Mouse (Mus musculus): Measurements from ENCODE around the gene Stx2.

Stx2 gene

DNA sequence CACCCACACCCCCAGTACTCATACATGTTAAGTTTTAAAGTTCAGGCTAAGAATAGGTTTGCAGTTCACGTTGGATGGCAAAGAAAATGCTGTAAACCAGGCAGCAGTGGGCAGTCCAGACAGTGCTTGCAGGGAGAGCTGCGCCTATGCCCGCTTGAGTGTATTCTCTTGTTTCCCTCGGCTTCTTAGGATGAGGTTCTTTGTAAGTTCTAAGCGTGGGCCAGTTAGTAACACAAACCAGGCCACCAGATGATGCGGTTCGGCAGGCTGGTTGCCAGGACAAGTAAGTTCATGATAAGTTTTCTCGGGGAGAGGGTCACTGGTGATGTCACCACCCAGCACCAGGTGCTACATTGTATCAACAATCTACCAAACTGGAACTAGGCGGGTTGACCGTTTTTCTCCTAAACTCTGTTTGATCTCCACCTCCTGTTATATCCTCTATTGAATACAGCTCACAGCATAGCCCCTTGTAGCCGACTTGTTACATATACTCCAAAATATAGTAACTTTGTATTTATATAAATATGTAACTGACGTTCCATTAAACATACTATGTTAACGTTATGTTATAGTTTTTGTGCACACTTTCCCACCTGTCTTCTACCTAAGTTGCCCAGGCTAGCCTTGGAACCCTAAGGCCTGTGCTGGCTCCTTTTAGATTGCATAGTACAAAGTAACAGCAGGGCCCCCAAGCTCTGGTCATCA, 10.6 kb upstream of the Stx2 start:
- ChIA-PET POLR2A (interaction anchor here in 3 of 4 experiments (0.6 to 4.2 kb wide), 28 partner anchors 10 to 1436 kb away, joined by 3 to 83 read pairs (median 5); partner anchors contain the start of genes Stx2 (in 3 of the 3) and Mmp17 (in 1 of the 3)), CTCF (interaction anchor here in 2 of 4 experiments (0.5 to 1.1 kb wide), 5 partner anchors 11 to 250 kb away, joined by 3 to 4 read pairs (median 3); no protein-coding TSS in a partner anchor)

DNA sequence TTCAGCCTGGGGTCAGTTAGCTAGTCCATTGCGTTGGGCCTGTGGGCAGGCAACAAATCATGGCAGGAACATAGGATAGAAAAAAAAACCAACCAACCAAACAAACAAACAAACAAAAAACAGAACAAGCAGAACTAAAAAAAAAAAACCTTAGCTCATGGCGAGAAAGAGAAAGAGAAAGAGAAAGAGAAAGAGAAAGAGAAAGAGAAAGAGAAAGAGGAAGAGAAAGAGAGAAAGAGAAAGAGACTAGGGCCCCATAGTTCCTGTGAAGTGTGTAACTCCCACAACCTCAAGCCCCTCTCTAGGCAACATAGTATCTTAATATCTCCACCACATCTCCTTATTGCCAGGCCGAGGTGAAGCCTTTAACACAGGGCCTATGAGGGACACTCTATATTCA, 8.0 kb upstream of the Stx2 start:
- POLR2A ChIA-PET, result interaction anchor here (0.6 to 2.0 kb wide), 6 partner anchors 8 to 140 kb away, joined by 3 to 7 read pairs (median 4); no protein-coding TSS in a partner anchor

GRCm38 (mm10) chr5:129015540-129015939, 7.2 kb upstream of the Stx2 start:
- CTCF ChIA-PET, result no interaction called here
- POLR2A ChIA-PET, result interaction anchor here in 3 of 4 experiments (0.7 to 2.0 kb wide), 5 partner anchors 9 to 236 kb away, joined by 3 to 7 read pairs (median 4); no protein-coding TSS in a partner anchor

More for the DNA sequence above, 8.0 kb upstream of the Stx2 start:
- CTCF ChIA-PET, result interaction anchor here in 1 of 4 experiments (0.6 kb wide), 1 partner anchor 140 kb away, joined by 4 read pairs; no protein-coding TSS in a partner anchor

- CTCF ChIA-PET, result no interaction called here
Observed at GRCm38 (mm10) chr5:129015020-129015419, 6.6 kb upstream of the Stx2 start.

DNA sequence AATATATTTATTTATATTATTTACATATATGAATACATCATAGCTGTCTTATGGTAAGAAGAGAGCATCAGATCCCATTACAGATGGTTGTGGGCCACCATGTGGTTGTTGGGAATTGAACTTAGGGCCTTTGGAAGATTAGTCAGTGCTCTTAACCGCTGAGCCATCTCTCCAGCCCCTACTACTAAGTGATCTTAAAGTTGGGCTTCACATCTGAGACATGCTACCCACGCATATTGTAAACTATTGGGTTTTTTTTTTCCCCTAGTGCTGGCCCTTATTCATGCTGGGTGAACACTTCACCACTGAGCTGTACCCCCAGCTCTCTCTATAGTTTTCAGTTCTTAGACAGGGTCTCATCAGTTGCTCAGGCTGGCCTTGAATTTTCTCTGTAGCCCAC, 2.6 kb upstream of the Stx2 start:
- CTCF ChIA-PET, result interaction anchor here in 1 of 4 experiments (0.7 kb wide), 1 partner anchor 30 kb away, joined by 5 read pairs; no protein-coding TSS in a partner anchor
- POLR2A ChIA-PET, result interaction anchor here in 1 of 4 experiments (0.7 to 4.9 kb wide), 5 partner anchors 8 to 33 kb away, joined by 3 to 28 read pairs (median 4); partner anchors contain the start of gene Ran

More at GRCm38 (mm10) chr5:129015020-129015419, 6.6 kb upstream of the Stx2 start:
- POLR2A ChIA-PET, result interaction anchor here in 2 of 4 experiments (1.0 to 2.0 kb wide), 3 partner anchors 14 to 236 kb away, joined by 3 to 7 read pairs (median 4); no protein-coding TSS in a partner anchor

GRCm38 (mm10) chr5:129009577-129009976, 1.2 kb upstream of the Stx2 start:
- ChIA-PET CTCF (interaction anchor here in 1 of 4 experiments (0.6 to 1.2 kb wide), 2 partner anchors 197 to 576 kb away, joined by 3 to 11 read pairs; no protein-coding TSS in a partner anchor), POLR2A (interaction anchor here in 2 of 4 experiments (0.7 to 4.9 kb wide), 8 partner anchors 8 to 41 kb away, joined by 3 to 28 read pairs (median 12); partner anchors contain the start of gene Ran (in 2 of the 2))

DNA sequence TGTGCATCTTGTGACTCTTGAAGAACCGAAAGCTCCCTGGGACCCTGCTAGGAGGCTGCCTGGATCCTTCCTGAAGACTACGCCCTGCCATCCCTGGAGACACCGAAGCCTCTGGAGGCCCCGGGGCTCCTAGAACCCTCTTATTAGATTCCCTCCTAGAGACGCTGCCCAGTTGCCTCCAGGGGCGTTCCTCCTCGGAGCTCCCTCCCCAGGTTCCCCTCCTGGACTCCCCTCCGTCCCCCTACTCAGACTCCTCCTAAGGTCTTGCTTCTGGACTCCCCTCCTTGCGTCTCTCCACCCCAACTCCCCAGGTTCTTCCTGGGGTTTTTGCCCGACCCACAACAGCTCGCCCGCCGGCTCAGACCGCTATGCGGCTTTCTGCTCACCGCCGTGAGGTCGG, 366 bp downstream of the Stx2 start:
- ChIA-PET POLR2A (interaction anchor here in 3 of 4 experiments (0.6 to 3.5 kb wide), 17 partner anchors 8 to 26 kb away, joined by 3 to 28 read pairs (median 6); partner anchors contain the start of gene Ran (in 3 of the 3)), CTCF (interaction anchor here in 3 of 4 experiments (0.6 to 1.3 kb wide), 3 partner anchors 26 to 568 kb away, joined by 3 to 4 read pairs (median 3); no protein-coding TSS in a partner anchor)

- ChIA-PET CTCF (interaction anchor here in 2 of 4 experiments (0.6 to 0.7 kb wide), 2 partner anchors 59 to 256 kb away, joined by 3 read pairs; no protein-coding TSS in a partner anchor), POLR2A (interaction anchor here in 3 of 4 experiments (0.7 to 3.5 kb wide), 22 partner anchors 11 to 125 kb away, joined by 3 to 28 read pairs (median 6); partner anchors contain the start of gene Ran (in 3 of the 3))
Observed at GRCm38 (mm10) chr5:129007105-129007957, 1.0 kb downstream of the Stx2 start.

DNA sequence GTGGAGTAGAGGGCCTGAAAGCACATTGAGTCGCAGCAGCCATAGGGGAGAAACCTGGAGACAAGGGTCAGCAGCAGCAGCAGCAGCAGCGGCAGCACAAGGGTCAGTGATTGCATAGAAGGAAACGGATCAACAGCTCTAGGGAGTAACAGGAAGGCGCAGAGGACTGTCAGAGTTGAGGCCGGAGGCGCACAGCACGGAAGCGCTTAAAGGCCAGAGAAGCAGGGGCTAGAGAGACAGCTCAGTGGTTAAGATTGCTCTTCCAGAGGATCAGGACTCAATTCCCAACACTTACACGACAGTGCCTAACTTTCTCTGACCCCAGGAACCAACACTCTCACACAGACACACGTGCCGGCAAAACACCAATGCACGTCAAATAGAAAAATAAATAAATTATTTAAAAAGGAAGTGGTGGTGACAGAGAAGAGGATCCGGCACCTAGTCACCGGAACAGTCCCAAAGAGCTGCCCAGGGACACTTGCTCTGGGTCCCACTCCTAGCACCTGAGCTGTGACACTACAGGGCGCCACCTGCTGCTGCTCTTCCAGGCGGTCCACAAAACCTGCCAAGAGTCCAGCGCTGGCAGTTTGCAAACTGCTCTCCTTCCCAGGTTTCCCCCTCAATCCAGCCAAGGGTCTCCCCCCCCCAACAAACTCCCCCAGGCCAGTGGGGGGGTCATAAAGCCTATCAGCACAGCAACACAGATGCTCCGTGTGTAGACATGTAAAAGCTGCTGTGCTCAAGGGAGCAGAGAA, 2.2 kb downstream of the Stx2 start:
- ChIA-PET CTCF (interaction anchor here in 2 of 4 experiments (0.5 to 1.8 kb wide), 6 partner anchors 25 to 316 kb away, joined by 3 to 5 read pairs (median 4); no protein-coding TSS in a partner anchor), POLR2A (interaction anchor here in 3 of 4 experiments (0.7 to 3.2 kb wide), 14 partner anchors 8 to 23 kb away, joined by 3 to 18 read pairs (median 4); partner anchors contain the start of gene Ran (in 2 of the 3))

GRCm38 (mm10) chr5:129005416-129005815, 3.0 kb downstream of the Stx2 start:
- CTCF ChIA-PET, result interaction anchor here in 1 of 4 experiments (1.0 to 1.8 kb wide), 4 partner anchors 24 to 93 kb away, joined by 3 to 5 read pairs (median 4); no protein-coding TSS in a partner anchor
- POLR2A ChIA-PET, result interaction anchor here in 3 of 4 experiments (0.6 to 3.2 kb wide), 12 partner anchors 8 to 1550 kb away, joined by 3 to 18 read pairs (median 4); partner anchors contain the start of gene Ran (in 1 of the 3)

DNA sequence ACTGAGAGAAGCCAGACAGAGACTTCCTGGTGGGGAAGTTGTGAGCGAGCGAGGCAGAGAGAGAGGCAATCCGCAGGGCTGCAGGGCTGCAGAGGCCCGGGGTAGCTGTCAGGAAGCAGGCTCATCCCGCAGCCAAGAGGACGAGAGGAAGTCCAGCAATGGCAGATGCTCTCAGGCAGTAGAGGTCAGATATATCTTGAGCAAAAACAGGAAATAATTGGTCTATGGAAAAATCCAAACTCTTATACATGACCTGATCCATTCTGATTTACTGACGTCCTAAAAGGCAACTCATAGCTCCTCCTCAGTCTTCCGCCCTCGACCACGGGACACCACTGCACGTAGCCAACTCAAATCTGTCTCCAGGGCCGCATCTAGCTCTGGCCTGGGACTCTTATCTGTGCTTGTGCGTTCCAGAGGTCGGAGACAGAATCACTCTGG, 5.8 kb downstream of the Stx2 start:
- CTCF ChIA-PET, result interaction anchor here in 1 of 4 experiments (0.8 to 1.8 kb wide), 5 partner anchors 11 to 34 kb away, joined by 3 to 7 read pairs (median 3); no protein-coding TSS in a partner anchor
- POLR2A ChIA-PET, result interaction anchor here in 3 of 4 experiments (0.6 to 5.2 kb wide), 13 partner anchors 9 to 34 kb away, joined by 3 to 27 read pairs (median 7); partner anchors contain the start of gene Ran (in 3 of the 3)

DNA sequence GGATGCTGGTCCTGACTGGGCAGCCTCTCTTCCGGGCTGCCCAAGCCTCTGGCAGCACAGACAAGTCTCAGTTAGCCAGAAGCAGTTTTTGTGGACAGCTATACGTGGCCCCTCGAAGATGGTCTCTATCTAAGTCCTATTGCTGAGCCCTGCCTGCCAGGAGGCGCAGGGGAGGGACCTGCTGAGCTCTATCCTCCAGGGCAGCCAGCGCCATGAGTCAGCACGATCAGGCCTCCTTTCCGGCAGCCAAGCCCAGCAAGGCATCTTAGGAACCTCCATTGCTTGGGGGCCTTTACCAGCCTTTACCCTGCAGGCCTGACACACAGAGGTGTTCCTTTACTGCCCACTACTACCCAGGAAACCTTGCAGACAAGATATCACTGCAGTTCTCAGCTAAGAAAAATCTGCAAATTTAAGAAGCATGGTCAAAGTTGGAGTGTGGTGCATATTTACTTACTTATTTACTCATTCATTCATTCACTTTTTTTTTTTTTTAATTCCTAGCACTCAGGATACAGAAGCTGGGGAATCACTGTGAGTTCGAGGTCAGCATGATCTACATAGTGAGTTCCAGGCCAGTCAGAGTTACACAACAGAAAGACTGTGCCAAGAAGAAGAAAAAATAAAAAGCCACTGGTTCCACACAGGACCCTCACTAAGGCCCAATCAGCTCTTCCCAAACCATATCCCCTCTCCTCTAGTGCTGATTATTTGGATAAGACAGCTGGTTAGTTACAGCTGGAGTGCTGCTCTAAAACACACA, 7.5 kb downstream of the Stx2 start:
- CTCF ChIA-PET, result interaction anchor here (0.6 to 1.8 kb wide), 9 partner anchors 20 to 37 kb away, joined by 3 to 7 read pairs (median 4); no protein-coding TSS in a partner anchor
- POLR2A ChIA-PET, result interaction anchor here in 2 of 4 experiments (0.7 to 5.2 kb wide), 15 partner anchors 11 to 65 kb away, joined by 3 to 27 read pairs (median 5); partner anchors contain the start of genes Ran (in 2 of the 2) and Rimbp2 (in 1 of the 2)

DNA sequence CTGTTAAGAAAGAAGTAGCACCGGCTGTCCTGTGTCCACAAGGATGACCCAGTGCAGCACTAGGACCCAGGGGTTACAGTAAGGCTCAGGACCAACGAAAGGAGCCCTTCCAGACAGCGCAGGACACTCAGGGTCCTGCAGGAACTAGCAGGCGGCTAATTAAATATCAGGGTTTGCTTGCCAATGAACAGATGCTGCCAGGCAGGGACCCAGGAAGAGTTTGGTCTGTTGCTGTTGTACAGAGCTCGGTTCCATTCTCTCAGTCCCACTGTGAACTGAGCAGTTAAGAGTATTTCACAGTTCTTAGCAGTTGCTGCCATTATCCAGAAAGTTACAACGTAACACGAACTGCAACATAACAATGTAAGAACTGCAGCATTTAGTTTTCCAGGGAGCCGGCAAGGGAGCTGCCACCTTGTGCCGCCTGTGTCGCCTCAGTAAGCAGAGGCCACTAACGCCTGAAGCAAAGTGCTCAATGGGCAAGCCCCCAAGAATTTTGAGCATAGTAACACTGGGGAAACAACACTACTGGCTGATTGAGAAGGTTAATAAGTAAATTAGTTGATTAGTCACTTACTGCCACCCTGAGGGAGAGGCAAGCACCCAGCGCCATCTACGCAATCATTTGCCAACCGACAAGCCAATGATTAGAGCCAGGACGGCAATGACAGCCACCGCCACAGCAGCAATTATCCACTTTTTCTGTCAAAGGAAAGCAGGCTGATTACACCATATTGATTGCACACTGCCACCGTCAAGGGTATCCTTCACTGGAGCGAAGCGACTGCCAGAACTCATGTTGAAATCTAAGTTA, 21.0 kb downstream of the Stx2 start:
- ChIA-PET CTCF (interaction anchor here in 1 of 4 experiments (0.7 kb wide), 1 partner anchor 11 kb away, joined by 3 read pairs; no protein-coding TSS in a partner anchor), POLR2A (interaction anchor here in 1 of 4 experiments (0.6 kb wide), 1 partner anchor 8 kb away, joined by 3 read pairs; no protein-coding TSS in a partner anchor)

DNA sequence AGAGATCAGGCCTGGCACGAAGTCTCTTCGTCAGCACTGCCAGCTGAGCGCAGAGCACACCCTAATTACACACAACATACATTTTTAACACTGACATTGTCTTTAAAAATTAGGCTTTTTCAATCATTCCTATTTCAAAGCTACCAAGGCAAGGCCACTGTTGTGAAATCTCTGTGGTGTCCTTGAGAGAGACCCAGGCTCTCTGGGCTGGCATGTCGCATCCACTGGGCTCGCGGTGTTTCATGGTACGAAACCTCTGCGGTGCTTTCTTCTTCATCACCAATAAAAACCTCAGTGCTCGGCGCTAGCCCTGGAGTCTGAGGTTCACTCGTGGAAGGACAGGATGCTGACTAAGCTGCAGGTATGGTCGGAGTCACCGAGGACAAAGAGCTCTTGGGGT, 22.4 kb downstream of the Stx2 start:
- CTCF ChIA-PET, result interaction anchor here in 1 of 4 experiments (0.8 kb wide), 1 partner anchor 39 kb away, joined by 3 read pairs; no protein-coding TSS in a partner anchor

GRCm38 (mm10) chr5:128984536-128984935, 23.8 kb downstream of the Stx2 start:
- ChIA-PET POLR2A (interaction anchor here in 2 of 4 experiments (1.3 to 1.7 kb wide), 2 partner anchors 16 to 31 kb away, joined by 3 to 4 read pairs; partner anchors contain the start of gene Rimbp2 (in 1 of the 2)), CTCF (interaction anchor here in 3 of 4 experiments (0.6 to 2.0 kb wide), 6 partner anchors 8 to 176 kb away, joined by 3 to 5 read pairs (median 4); no protein-coding TSS in a partner anchor)

More for the DNA sequence above, 22.4 kb downstream of the Stx2 start:
- POLR2A ChIA-PET, result interaction anchor here in 3 of 4 experiments (0.5 to 1.7 kb wide), 4 partner anchors 9 to 1332 kb away, joined by 3 to 7 read pairs (median 4); no protein-coding TSS in a partner anchor
